13 mouse cellular contexts compared by ENCODE assay signal in genomic region chr5:4649858-4650556, GRCm38 (mm10).
DNase-seq lines count a peak whose midpoint lies in the region; ATAC-seq and TF ChIP-seq lines count a peak whose summit lies in the region.
"Had no signal": no experiment of that assay in that cellular context is flagged by ENCODE, and none has a peak within 500 bp of the region (broad histone marks: within the 10 kb centered on the region; RNA-seq: fewer than 3 reads in every experiment).

No protein-coding gene starts in this region.

- H3K4me1 ChIP-seq in hindbrain, embryonic 11.5 days (replicated peaks; ENCODE audit: control insufficient read depth, insufficient read depth, low read length): 0 out of 2 replicates have a peak, but pooled peaks cover 8% of the 10 kb centered on the region
- no peaks in the 10 kb centered on the region for H3K4me1 ChIP-seq in hindbrain, embryonic 16.5 days (ENCODE audit: control insufficient read depth, insufficient read depth, low read depth, low read length)
- H3K4me1 ChIP-seq in neural tube, embryonic 12.5 days: peaks cover 13% of the 10 kb centered on the region
- H3K4me1 ChIP-seq in forebrain, embryonic 12.5 days: peaks cover 21% of the 10 kb centered on the region
- H3K4me1 ChIP-seq: embryonic facial prominence, embryonic 15.5 days had no signal

- no peak overlapping the region for H3ac ChIP-seq in myocyte (ENCODE audit: control insufficient read depth, insufficient read length)

- intact Hi-C loops in left cerebral cortex, postnatal 10 days (cut with DNase I): no loop called here

- H3K4me3 ChIP-seq in hindbrain, embryonic 11.5 days (ENCODE audit: low read depth, low read length): no peak overlapping the region
- no peak overlapping the region for H3K4me3 ChIP-seq in hindbrain, embryonic 16.5 days (ENCODE audit: low read length)
- H3K4me3 ChIP-seq in neural tube, embryonic 12.5 days: no peak overlapping the region
- no peak overlapping the region for H3K4me3 ChIP-seq in forebrain, embryonic 12.5 days (replicated peaks)
- H3K4me3 ChIP-seq in myocyte: no peak overlapping the region
- H3K4me3 ChIP-seq: embryonic facial prominence, embryonic 15.5 days; midbrain, embryonic 15.5 days had no signal

- peak; percentile 11; the same call in 1 of the 2 replicates for ATAC-seq in hindbrain, embryonic 11.5 days (ENCODE audit: low FRiP score)
- no peak for ATAC-seq in hindbrain, embryonic 16.5 days
- ATAC-seq in neural tube, embryonic 12.5 days (ENCODE audit: low FRiP score, low read depth): 0 out of 2 replicates have a peak, but pooled peaks have one; percentile 15
- peak; percentile 39; the same call in 1 of the 2 replicates for ATAC-seq in forebrain, embryonic 12.5 days (ENCODE audit: low FRiP score)
- ATAC-seq: inflammation-experienced regulatory T-cells, adult 6 months; midbrain, embryonic 15.5 days had no signal

- WGBS in hindbrain, embryonic 11.5 days: 71% methylated on average over 6 of the region's 6 CpGs
- 38% methylated on average over 6 of the region's 6 CpGs for whole genome bisulfite sequencing in hindbrain, embryonic 16.5 days
- 65% methylated on average over 6 of the region's 6 CpGs for WGBS in neural tube, embryonic 12.5 days
- 43% methylated on average over 6 of the region's 6 CpGs for WGBS in forebrain, embryonic 12.5 days

- no peak overlapping the region for H3K9ac ChIP-seq in hindbrain, embryonic 11.5 days (ENCODE audit: low read depth, low read length)
- no peak overlapping the region for H3K9ac ChIP-seq in hindbrain, embryonic 16.5 days (ENCODE audit: low read depth, low read length)
- no peak overlapping the region for H3K9ac ChIP-seq in neural tube, embryonic 12.5 days
- no peak overlapping the region for H3K9ac ChIP-seq in forebrain, embryonic 12.5 days
- H3K9ac ChIP-seq: embryonic facial prominence, embryonic 15.5 days; midbrain, embryonic 15.5 days had no signal

- no peaks in the 10 kb centered on the region for H3K79me2 ChIP-seq in myocyte (ENCODE audit: control insufficient read depth, insufficient read depth)

- H3K9me3 ChIP-seq in hindbrain, embryonic 11.5 days (ENCODE audit: control insufficient read depth, low read length): no peaks in the 10 kb centered on the region
- H3K9me3 ChIP-seq in hindbrain, embryonic 16.5 days (ENCODE audit: control insufficient read depth, low read length): no peaks in the 10 kb centered on the region
- no peaks in the 10 kb centered on the region for H3K9me3 ChIP-seq in neural tube, embryonic 12.5 days
- no peaks in the 10 kb centered on the region for H3K9me3 ChIP-seq in forebrain, embryonic 12.5 days
- H3K9me3 ChIP-seq: embryonic facial prominence, embryonic 15.5 days; midbrain, embryonic 15.5 days had no signal

- no peak for DNase-seq in hindbrain, embryonic 11.5 days (ENCODE audit: low spot score)
- no peak for DNase-seq in neural tube, embryonic 10.5 days (ENCODE audit: extremely low spot score, low spot score)
- no peak for DNase-seq in left cerebral cortex, postnatal 10 days (ENCODE audit: extremely low spot score in 1 of 2, low spot score in 2 of 2)
- no peak for DNase-seq in cerebellum, adult 9-11 months
- DNase-seq: lung, adult 18-20 months; thymus, postnatal 25 days had no signal

- no peaks in the 10 kb centered on the region for H3K27me3 ChIP-seq in hindbrain, embryonic 11.5 days (ENCODE audit: control insufficient read depth, insufficient read depth, low read length)
- no peaks in the 10 kb centered on the region for H3K27me3 ChIP-seq in hindbrain, embryonic 16.5 days (replicated peaks; ENCODE audit: control insufficient read depth, insufficient read depth, low read length)
- H3K27me3 ChIP-seq in neural tube, embryonic 12.5 days (replicated peaks): peaks cover 3% of the 10 kb centered on the region; the same call in 1 of the 2 replicates
- no peaks in the 10 kb centered on the region for H3K27me3 ChIP-seq in forebrain, embryonic 12.5 days
- H3K27me3 ChIP-seq in myocyte (ENCODE audit: control insufficient read depth, insufficient read depth, insufficient read length): no peaks in the 10 kb centered on the region
- H3K27me3 ChIP-seq: embryonic facial prominence, embryonic 15.5 days; midbrain, embryonic 15.5 days had no signal

- H3K27ac ChIP-seq in hindbrain, embryonic 11.5 days (ENCODE audit: low read depth, low read length): no peak overlapping the region
- H3K27ac ChIP-seq in hindbrain, embryonic 16.5 days (ENCODE audit: low read depth, low read length): no peak overlapping the region
- H3K27ac ChIP-seq in neural tube, embryonic 12.5 days: no peak overlapping the region
- H3K27ac ChIP-seq in forebrain, embryonic 12.5 days: no peak overlapping the region
- H3K27ac ChIP-seq: embryonic facial prominence, embryonic 15.5 days; midbrain, embryonic 15.5 days had no signal

- H3K36me3 ChIP-seq in hindbrain, embryonic 11.5 days (ENCODE audit: control insufficient read depth, insufficient read depth, low read length): no peaks in the 10 kb centered on the region
- H3K36me3 ChIP-seq in hindbrain, embryonic 16.5 days (ENCODE audit: control insufficient read depth, insufficient read depth, low read length): no peaks in the 10 kb centered on the region
- no peaks in the 10 kb centered on the region for H3K36me3 ChIP-seq in neural tube, embryonic 12.5 days
- no peaks in the 10 kb centered on the region for H3K36me3 ChIP-seq in forebrain, embryonic 12.5 days (replicated peaks)
- H3K36me3 ChIP-seq in myocyte (ENCODE audit: control insufficient read depth, insufficient read depth): no peaks in the 10 kb centered on the region
- H3K36me3 ChIP-seq: embryonic facial prominence, embryonic 15.5 days; midbrain, embryonic 15.5 days had no signal

- TF ChIP-seq POLR2A in myocyte (IDR thresholded peaks at IDR 0.05; ENCODE audit: insufficient read length, low read depth): no peak

- no peak overlapping the region for H3K4me2 ChIP-seq in hindbrain, embryonic 11.5 days (replicated peaks; ENCODE audit: low read depth, low read length)
- no peak overlapping the region for H3K4me2 ChIP-seq in hindbrain, embryonic 16.5 days (ENCODE audit: low read length)
- H3K4me2 ChIP-seq in neural tube, embryonic 12.5 days (replicated peaks): no peak overlapping the region
- H3K4me2 ChIP-seq in forebrain, embryonic 12.5 days: no peak overlapping the region
- H3K4me2 ChIP-seq in myocyte (ENCODE audit: low read depth): peak overlapping the region; percentile 69
- H3K4me2 ChIP-seq: embryonic facial prominence, embryonic 15.5 days; midbrain, embryonic 15.5 days had no signal

TF ChIP-seq in myocyte, 11 proteins besides CTCF, POLR2A, EP300 and RAD21:
- TF ChIP-seq TCF12 (IDR thresholded peaks at IDR 0.05; ENCODE audit: insufficient read depth, poor library complexity, severe bottlenecking) (no peak), USF1 (IDR thresholded peaks at IDR 0.05; ENCODE audit: low read depth) (no peak)
